Mouse (Mus musculus): ENCODE measurements around the gene Camk2b. TPM values are rescaled to one million over a fixed set of nuclear protein-coding genes. Genes with fewer than 3 reads are reported as not detected.

Gene Camk2b
- polyA plus RNA-seq, 1 experiment from 2014 or later = 0.81 TPM

DNA sequence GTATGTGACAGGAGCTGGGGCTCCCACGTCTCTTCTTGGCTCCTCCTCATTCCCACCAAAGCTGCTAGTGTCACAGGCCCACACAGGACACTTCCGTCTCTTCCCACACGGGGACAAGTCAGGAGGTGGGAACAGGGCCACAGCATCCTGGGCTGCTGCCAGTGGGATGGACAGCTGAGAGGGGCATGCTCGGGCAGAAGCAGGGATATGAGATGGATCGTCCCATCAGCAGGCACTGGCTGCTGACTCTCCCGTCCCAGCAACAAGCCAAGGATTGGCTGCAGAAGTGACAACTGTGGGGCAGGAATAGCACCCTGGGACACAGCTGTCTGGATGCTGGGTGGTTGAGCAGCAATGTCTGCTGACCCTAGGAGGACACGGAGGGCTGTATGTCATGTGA lies 29.0 kb downstream of the Camk2b start:
- H3K27ac ChIP-seq (replicated peaks) = no peak overlapping the region
- no peak overlapping the region for H3K4me3 ChIP-seq
- no peaks in the 10 kb centered on the region for H3K27me3 ChIP-seq (ENCODE audit: low read depth, poor library complexity, severe bottlenecking)
- no peaks in the 10 kb centered on the region for H3K9me3 ChIP-seq (replicated peaks)
- peaks cover 14% of the 10 kb centered on the region for H3K4me1 ChIP-seq
- 88% methylated on average over 7 of the region's 7 CpGs for WGBS
- DNase-seq (ENCODE audit: low spot score) = no peak
- no peaks in the 10 kb centered on the region for H3K36me3 ChIP-seq

DNA sequence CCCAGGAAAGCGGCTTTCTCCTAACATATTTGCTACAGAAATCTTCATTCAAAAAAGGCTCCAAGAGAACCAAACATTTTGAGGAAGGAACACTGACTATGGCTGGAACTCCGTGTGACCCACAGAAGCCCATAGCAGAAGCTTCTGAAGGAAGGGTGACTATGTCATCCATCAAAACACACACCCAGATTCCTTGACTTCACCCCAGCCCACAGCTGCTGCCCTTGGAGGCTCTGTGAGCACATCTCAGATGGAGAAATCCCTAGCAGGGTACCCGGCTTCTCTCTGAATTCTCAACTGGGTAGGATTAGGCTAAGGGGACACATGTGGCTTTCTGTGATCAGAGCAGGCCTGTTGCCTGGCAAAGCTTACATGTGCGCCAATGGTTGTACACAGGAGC lies 29.7 kb downstream of the Camk2b start:
- Histone ChIP-seq H3K27ac (replicated peaks) (no peak overlapping the region), H3K27me3 (ENCODE audit: low read depth, poor library complexity, severe bottlenecking) (no peaks in the 10 kb centered on the region), H3K4me1 (peaks cover 17% of the 10 kb centered on the region), H3K4me3 (no peak overlapping the region), H3K9me3 (replicated peaks) (no peaks in the 10 kb centered on the region), H3K36me3 (no peaks in the 10 kb centered on the region)
- 93% methylated on average over 4 of the region's 4 CpGs for WGBS
- DNase-seq (ENCODE audit: low spot score) = no peak

DNA sequence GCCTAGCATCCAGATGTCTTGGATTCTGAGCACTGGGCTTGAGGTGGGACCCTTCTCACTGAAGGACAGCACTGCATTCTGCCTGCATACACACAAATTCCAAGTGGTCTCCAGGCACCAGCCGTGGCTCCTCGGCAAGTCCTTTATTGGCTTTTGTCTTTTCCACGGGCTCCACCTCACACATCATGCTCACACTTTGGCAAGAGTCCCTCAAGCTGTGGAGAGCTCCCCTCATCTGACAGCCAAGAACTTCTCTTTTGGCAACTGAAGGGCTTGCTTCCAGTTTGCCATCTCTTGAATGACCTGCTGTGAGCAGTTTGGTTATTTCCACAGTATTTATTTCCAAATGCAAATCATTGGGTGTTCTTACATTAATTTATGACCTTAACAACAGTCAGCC lies 30.6 kb downstream of the Camk2b start:
- 93% methylated on average over 3 of the region's 3 CpGs for WGBS
- no peak overlapping the region for H3K27ac ChIP-seq (replicated peaks)
- no peaks in the 10 kb centered on the region for H3K36me3 ChIP-seq
- no peak overlapping the region for H3K4me3 ChIP-seq
- H3K27me3 ChIP-seq (ENCODE audit: low read depth, poor library complexity, severe bottlenecking) = no peaks in the 10 kb centered on the region
- DNase-seq (ENCODE audit: low spot score) = no peak
- peaks cover 19% of the 10 kb centered on the region for H3K4me1 ChIP-seq
- H3K9me3 ChIP-seq (replicated peaks) = no peaks in the 10 kb centered on the region

DNA sequence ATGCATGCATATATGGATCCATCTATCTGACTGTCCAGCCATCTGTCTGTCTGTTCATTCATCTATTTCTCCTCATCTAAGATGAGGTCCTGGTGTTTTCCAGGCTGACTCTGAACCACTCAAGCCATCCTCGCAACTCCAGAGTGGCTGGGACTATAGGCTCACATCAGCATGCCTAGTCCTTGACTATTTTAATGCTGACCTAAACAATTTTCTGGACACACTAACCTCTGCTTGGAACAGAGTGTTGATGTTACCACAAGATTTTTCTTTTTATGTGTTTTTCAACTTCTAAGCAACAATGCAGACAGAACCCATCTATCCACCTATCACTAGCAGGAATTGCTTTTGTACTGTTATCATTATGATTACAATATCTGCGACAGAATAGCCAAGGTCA lies 31.4 kb downstream of the Camk2b start:
- WGBS = 88% methylated on average over 2 of the region's 2 CpGs

DNA sequence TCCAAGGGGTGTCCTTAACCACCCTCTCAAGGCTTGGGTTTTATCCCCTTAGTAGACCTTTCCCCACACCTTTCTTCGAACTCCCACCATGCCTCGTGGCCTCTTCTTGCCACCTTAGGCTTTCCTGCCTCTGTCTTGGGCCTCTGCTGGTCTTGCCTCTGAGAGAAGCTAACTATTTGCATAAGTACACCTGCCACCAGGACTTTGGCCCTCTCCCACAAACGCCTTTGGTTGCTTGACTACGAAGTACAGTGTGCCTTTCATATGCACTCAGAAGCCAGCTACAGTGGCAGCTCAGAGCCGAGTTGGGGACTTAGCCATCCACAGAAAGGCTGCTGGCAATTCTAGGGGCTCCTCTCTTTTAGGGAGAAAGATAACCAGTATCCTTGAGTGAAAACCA lies 32.4 kb downstream of the Camk2b start:
- Histone ChIP-seq H3K4me3 (no peak overlapping the region), H3K27ac (replicated peaks) (no peak overlapping the region), H3K27me3 (ENCODE audit: low read depth, poor library complexity, severe bottlenecking) (no peaks in the 10 kb centered on the region), H3K9me3 (replicated peaks) (no peaks in the 10 kb centered on the region), H3K36me3 (no peaks in the 10 kb centered on the region), H3K4me1 (peaks cover 19% of the 10 kb centered on the region)
- no peak for DNase-seq (ENCODE audit: low spot score)
- WGBS = 87% methylated on average over 5 of the region's 5 CpGs

More for the DNA sequence above, 31.4 kb downstream of the Camk2b start:
- Histone ChIP-seq H3K27me3 (ENCODE audit: low read depth, poor library complexity, severe bottlenecking) (no peaks in the 10 kb centered on the region), H3K9me3 (replicated peaks) (no peaks in the 10 kb centered on the region), H3K27ac (replicated peaks) (no peak overlapping the region), H3K4me1 (peaks cover 25% of the 10 kb centered on the region), H3K4me3 (no peak overlapping the region), H3K36me3 (no peaks in the 10 kb centered on the region)
- no peak for DNase-seq (ENCODE audit: low spot score)

DNA sequence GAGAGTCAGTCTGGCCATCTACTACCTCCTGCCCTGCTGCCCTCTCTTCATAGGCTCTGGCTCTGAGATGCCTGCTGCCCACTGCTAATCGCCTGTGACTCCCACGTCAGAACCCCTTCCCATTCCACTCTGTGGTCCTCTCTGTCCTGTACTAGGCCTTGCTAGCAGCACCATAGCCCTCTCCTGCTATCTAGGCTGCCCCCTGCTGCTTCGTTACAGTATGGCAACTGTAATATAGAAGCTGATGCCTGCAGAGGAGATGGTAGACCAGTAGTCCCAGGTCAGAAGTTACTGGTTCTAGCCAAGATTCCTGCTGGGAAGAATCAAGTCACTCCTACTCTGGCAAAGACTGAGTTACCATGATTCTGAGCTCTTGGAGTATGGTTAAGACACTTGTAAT lies 33.0 kb downstream of the Camk2b start:
- WGBS = 74% methylated on average over 3 of the region's 3 CpGs
- Histone ChIP-seq H3K4me1 (peaks cover 13% of the 10 kb centered on the region), H3K36me3 (no peaks in the 10 kb centered on the region), H3K4me3 (no peak overlapping the region), H3K27me3 (ENCODE audit: low read depth, poor library complexity, severe bottlenecking) (no peaks in the 10 kb centered on the region), H3K27ac (replicated peaks) (no peak overlapping the region), H3K9me3 (replicated peaks) (no peaks in the 10 kb centered on the region)
- DNase-seq (ENCODE audit: low spot score) = no peak

DNA sequence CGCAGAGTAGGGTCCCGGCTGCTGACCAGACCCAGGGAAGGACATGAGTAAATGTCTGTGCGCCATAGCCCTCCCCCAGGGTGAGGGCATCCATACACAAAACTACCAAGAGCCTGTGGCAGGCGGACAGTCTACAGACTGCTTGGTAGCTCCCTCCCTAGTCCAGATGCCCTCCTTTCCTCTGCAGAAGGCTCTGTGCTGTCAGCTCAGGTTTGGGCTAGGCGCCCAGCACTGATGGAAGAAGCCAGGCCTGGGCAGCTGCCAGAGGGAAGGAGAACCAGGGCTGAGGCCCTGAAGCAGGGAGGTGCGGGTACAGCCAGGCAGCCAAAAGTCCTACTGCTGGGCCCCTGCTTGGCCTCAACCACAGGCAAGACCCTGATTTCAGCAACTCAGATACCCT lies 35.5 kb downstream of the Camk2b start:
- DNase-seq (ENCODE audit: low spot score) = no peak
- 0 out of 2 replicates have a peak overlapping the region, but pooled peaks have one; percentile 35 for H3K27ac ChIP-seq (replicated peaks)

DNA sequence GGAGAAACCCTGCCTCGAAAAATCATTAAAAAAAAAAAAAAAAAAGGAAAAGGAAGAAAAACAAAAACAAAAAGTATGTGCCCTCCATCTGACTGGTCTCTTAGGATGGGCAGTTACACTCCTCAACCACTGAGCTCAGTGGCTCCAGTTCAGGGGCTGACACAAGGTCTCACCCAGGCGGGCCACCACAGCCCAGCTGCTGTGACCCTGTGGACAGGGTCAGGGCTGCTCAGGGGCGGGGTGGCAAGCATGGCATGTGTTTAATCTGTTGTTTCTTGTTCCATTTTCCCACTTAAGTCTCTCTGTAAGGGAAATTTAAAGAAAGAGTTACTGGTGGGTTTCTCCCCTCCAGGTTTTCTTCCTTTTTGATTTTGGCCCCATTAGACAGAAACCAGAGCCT lies 36.4 kb downstream of the Camk2b start:
- DNase-seq (ENCODE audit: low spot score) = no peak
- Histone ChIP-seq H3K4me1 (peaks cover 15% of the 10 kb centered on the region), H3K4me3 (no peak overlapping the region), H3K27ac (replicated peaks) (no peak overlapping the region), H3K36me3 (no peaks in the 10 kb centered on the region), H3K9me3 (replicated peaks) (no peaks in the 10 kb centered on the region), H3K27me3 (ENCODE audit: low read depth, poor library complexity, severe bottlenecking) (no peaks in the 10 kb centered on the region)
- 80% methylated on average over 3 of the region's 3 CpGs for WGBS

More for the DNA sequence above, 35.5 kb downstream of the Camk2b start:
- Histone ChIP-seq H3K27me3 (ENCODE audit: low read depth, poor library complexity, severe bottlenecking) (no peaks in the 10 kb centered on the region), H3K4me3 (no peak overlapping the region), H3K36me3 (no peaks in the 10 kb centered on the region), H3K4me1 (peaks cover 12% of the 10 kb centered on the region), H3K9me3 (replicated peaks) (no peaks in the 10 kb centered on the region)
- 83% methylated on average over 6 of the region's 6 CpGs for WGBS

DNA sequence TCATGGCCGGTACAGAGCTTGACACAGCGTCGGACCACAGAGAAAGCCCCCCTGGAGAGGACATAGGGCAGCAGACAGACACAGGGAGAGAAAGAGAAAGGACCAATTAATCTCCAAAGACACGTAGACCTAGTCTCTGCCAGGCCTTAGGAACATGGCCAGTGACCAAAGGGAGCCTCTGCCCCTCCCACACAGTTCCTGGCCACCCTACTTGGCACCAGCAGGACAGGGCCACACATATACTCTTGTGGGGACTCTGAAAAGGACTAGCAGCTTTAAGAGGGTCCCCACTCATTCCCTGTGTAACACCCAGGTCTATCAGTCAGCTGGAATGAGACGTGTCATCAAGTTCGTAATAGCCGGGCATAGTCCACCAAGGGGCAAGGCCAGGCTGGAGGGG lies 37.3 kb downstream of the Camk2b start:
- no peak for DNase-seq (ENCODE audit: low spot score)
- Histone ChIP-seq H3K4me3 (no peak overlapping the region), H3K27me3 (ENCODE audit: low read depth, poor library complexity, severe bottlenecking) (no peaks in the 10 kb centered on the region), H3K27ac (replicated peaks) (no peak overlapping the region), H3K4me1 (peaks cover 15% of the 10 kb centered on the region), H3K9me3 (replicated peaks) (no peaks in the 10 kb centered on the region), H3K36me3 (no peaks in the 10 kb centered on the region)
- WGBS = 83% methylated on average over 7 of the region's 7 CpGs

DNA sequence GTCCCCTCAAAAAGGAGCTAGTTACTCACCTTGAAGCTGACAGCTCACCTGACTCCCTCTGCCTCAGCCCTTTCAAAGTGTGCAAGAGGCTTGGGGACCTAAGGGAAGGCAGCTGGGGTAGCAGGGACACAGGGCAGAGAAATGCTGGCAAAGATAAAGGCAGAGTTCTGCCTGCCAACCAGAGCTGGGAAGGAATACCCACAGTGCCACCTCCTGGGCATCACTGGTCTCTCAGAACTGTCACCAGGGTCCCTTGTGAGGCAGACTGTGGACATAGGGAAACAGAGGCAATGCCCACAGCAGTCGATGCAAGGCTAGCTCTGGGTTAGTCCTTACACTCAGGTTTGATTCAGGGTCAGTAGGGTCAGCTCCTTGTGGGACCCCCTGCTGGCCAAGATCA lies 39.8 kb downstream of the Camk2b start:
- H3K4me3 ChIP-seq = no peak overlapping the region
- no peaks in the 10 kb centered on the region for H3K36me3 ChIP-seq
- no peaks in the 10 kb centered on the region for H3K9me3 ChIP-seq (replicated peaks)
- H3K27ac ChIP-seq (replicated peaks) = no peak overlapping the region
- no peak for DNase-seq (ENCODE audit: low spot score)
- no peaks in the 10 kb centered on the region for H3K27me3 ChIP-seq (ENCODE audit: low read depth, poor library complexity, severe bottlenecking)
- WGBS = 73% methylated on average over 1 of the region's 1 CpGs
- peaks cover 14% of the 10 kb centered on the region; the same call in 1 of the 2 replicates for H3K4me1 ChIP-seq

DNA sequence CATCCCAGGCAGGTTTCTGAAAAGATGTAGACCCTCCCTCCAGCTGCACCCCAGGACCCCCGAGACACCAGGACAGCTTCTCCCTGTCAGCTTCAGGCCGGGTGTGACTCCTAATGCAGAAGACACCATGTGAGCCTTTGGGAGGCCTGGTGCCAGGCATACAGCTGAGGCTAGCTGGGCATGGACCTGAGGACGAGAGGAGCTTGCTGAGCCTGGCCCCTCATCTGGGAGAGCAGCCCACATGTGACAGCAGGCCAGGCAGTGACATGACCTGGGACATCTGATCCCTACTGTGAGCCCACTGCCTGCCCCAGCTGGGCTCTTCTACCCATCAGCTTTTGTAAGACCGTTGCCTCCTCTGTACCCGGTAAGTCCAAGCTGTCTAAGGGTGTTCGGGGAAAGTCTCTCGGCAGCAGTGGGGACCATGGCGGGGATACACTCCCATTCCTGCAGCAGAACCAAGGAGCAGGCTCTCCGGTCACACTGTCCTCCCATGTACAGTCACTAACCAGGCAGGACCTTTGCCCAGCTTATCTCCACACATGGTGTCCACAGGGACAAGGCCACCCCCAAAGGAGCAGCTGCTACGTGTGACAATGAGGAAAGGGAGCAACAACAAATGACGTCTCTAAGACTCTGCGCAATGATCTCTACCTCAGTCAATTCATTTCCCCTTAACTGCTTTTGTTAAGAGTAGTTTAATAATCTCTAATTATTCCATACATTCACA lies 41.1 kb downstream of the Camk2b start:
- no peaks in the 10 kb centered on the region for H3K27me3 ChIP-seq (ENCODE audit: low read depth, poor library complexity, severe bottlenecking)
- no peaks in the 10 kb centered on the region for H3K9me3 ChIP-seq (replicated peaks)
- DNase-seq (ENCODE audit: low spot score) = no peak
- H3K4me1 ChIP-seq = peaks cover 10% of the 10 kb centered on the region; the same call in 1 of the 2 replicates
- 86% methylated on average over 12 of the region's 12 CpGs for WGBS
- H3K27ac ChIP-seq (replicated peaks) = no peak overlapping the region
- H3K4me3 ChIP-seq = no peak overlapping the region
- no peaks in the 10 kb centered on the region for H3K36me3 ChIP-seq

DNA sequence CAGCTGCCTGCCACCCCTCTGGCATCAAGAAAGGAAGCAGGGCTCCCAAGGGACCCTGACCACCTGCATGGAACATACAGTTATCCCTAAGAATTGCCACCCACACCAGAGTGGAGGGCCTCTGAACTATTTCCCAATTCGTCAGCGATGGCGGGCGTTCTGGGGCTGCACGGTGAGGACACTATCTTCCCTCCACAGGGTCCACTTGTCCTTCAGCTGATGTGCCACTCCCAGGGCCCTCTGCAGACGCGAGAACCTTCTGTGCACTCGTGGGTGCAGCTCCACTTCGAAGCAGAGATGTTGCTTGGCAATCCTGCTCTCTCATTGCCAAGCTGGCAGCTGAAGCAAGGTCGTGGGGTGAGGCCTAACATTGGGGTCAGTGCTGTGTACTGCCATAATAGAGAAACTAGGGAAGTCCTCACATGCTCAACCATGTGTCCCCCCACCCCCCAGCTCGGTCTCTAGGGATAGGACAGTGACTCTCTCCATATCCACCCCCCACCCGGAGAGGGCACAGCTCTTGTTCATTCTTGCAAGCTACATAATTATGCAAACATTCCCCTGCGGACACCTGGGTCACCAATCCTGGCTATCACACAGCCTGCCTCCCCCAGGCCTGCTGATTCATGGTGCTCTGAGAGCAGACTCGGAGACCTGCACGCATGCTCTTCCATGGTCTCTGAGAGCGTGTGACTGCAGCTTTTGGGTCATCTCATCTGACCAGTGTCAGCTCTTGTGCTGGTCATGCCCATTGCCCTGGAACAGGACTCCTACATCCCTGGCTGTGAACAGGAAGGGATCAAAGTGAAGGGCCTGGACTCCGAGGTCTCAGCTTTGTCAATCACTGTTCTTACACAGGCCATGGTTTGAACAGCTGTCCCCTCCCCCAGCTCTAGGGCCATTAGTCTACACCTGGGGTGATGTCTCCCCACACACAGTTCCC lies 45.0 kb downstream of the Camk2b start:
- Histone ChIP-seq H3K4me1 (peaks cover 6% of the 10 kb centered on the region; the same call in 1 of the 2 replicates), H3K27me3 (ENCODE audit: low read depth, poor library complexity, severe bottlenecking) (no peaks in the 10 kb centered on the region), H3K36me3 (no peaks in the 10 kb centered on the region), H3K27ac (replicated peaks) (no peak overlapping the region), H3K4me3 (no peak overlapping the region), H3K9me3 (replicated peaks) (no peaks in the 10 kb centered on the region)
- no peak for DNase-seq (ENCODE audit: low spot score)
- WGBS = 81% methylated on average over 17 of the region's 17 CpGs

DNA sequence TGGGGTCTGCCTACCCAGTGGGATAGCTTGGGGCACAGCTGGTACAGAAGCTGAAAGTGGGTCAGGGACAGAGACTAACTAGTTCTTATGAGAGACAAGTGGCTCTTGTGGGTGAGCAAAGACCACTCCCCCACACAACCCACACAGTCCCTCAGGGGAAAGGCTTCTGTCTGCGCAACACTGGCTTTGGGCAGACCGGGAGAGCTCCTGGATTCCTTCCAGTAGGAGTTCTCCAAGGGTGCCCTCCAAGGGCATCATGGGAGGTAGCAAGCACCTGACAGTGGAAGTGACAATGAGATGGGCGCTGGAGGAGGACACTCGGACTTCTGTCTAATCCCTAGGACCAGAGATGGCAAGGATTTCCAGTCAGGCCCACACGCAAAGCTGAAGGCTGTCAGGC lies 45.8 kb downstream of the Camk2b start:
- Histone ChIP-seq H3K4me3 (no peak overlapping the region), H3K36me3 (no peaks in the 10 kb centered on the region), H3K4me1 (peaks cover 6% of the 10 kb centered on the region; the same call in 1 of the 2 replicates), H3K27me3 (ENCODE audit: low read depth, poor library complexity, severe bottlenecking) (no peaks in the 10 kb centered on the region), H3K9me3 (replicated peaks) (no peaks in the 10 kb centered on the region), H3K27ac (replicated peaks) (no peak overlapping the region)
- DNase-seq (ENCODE audit: low spot score) = no peak
- 91% methylated on average over 5 of the region's 5 CpGs for WGBS

Data from midbrain, embryonic 10.5 days (tissue).